In the genomic region with DNA sequence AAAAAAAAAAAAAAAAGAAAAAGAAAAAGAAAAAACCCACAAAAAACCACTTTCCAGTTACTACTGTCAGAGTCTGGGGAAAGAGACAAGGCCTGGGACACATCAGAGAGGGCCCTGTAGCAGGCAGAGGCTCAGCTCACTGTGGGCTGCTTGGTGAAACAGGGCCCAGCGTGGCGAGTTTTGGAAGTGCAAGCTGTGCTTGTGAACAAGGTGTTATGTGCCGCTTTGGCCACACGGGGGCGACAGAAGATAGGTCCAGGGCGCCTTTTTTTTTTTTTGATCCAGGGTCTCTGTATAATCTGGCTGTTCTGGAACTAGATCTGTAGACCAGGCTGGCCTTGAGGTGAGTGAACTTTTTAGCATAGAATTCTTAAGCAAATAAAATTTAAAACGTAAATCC, we compare ENCODE assay signal across 8 mouse cellular contexts. TPM values are rescaled to one million over a fixed set of nuclear protein-coding genes. Genes with fewer than 3 reads are reported as not detected.
DNase-seq lines count a peak whose midpoint lies in the region; ATAC-seq lines count a peak whose summit lies in the region.

No protein-coding gene starts in this region.

- no peaks in the 10 kb centered on the region for H3K9me3 ChIP-seq in intestine, embryonic 14.5 days (ENCODE audit: control insufficient read depth, low read length)
- no peaks in the 10 kb centered on the region for H3K9me3 ChIP-seq in intestine, embryonic 15.5 days
- H3K9me3 ChIP-seq in limb, embryonic 11.5 days (ENCODE audit: control insufficient read depth, low read length) = no peaks in the 10 kb centered on the region

- peak; percentile 99 for DNase-seq in intestine, embryonic 14.5 days (ENCODE audit: low spot score)
- DNase-seq in forelimb bud, embryonic 11.5 days (ENCODE audit: low read depth, low spot score) = peak; percentile 95
- DNase-seq in induced T-regulatory cell, adult 2 months (ENCODE audit: low read depth) = peak; percentile 97
- peak; percentile 99 for DNase-seq in limb, embryonic 11.5 days (ENCODE audit: low spot score)
- peak; percentile 96 for DNase-seq in splenic B cell, adult 2 months (ENCODE audit: low read depth, low spot score)

- ATAC-seq in intestine, embryonic 14.5 days (replicated peaks; ENCODE audit: low FRiP score, low TSS enrichment, low read depth) = no peak
- ATAC-seq in intestine, embryonic 15.5 days = no peak
- peak; percentile 68; the same call in 1 of the 2 replicates for ATAC-seq in cerebellum, adult (ENCODE audit: insufficient number of reproducible peaks, low FRiP score, low TSS enrichment)
- ATAC-seq in limb, embryonic 11.5 days (ENCODE audit: insufficient number of reproducible peaks, low FRiP score, low TSS enrichment, low read depth) = no peak
- peak; percentile 96 for ATAC-seq in monocyte, adult 5-6 weeks (replicated peaks; ENCODE audit: insufficient number of reproducible peaks, low FRiP score, low TSS enrichment, poor library complexity, severe bottlenecking)

- H3K4me3 ChIP-seq in intestine, embryonic 14.5 days (ENCODE audit: low read depth, low read length) = no peak overlapping the region
- H3K4me3 ChIP-seq in intestine, embryonic 15.5 days (replicated peaks) = no peak overlapping the region
- no peak overlapping the region for H3K4me3 ChIP-seq in limb, embryonic 11.5 days (ENCODE audit: low read depth, low read length)

- no peaks in the 10 kb centered on the region for H3K27me3 ChIP-seq in intestine, embryonic 14.5 days (replicated peaks; ENCODE audit: control insufficient read depth, insufficient read depth, low read length)
- no peaks in the 10 kb centered on the region for H3K27me3 ChIP-seq in intestine, embryonic 15.5 days (replicated peaks)
- H3K27me3 ChIP-seq in limb, embryonic 11.5 days (ENCODE audit: control insufficient read depth, insufficient read depth, low read length) = no peaks in the 10 kb centered on the region
- no peaks in the 10 kb centered on the region for H3K27me3 ChIP-seq in splenic B cell, adult 2 months (ENCODE audit: control insufficient read depth, insufficient read depth, low read length, poor library complexity, severe bottlenecking)

- H3K4me1 ChIP-seq in intestine, embryonic 14.5 days (replicated peaks; ENCODE audit: control insufficient read depth, insufficient read depth, low read length) = peaks cover 2% of the 10 kb centered on the region; the same call in 1 of the 2 replicates
- peaks cover 9% of the 10 kb centered on the region; the same call in 1 of the 2 replicates for H3K4me1 ChIP-seq in intestine, embryonic 15.5 days (replicated peaks)
- peaks cover 5% of the 10 kb centered on the region; the same call in 1 of the 2 replicates for H3K4me1 ChIP-seq in limb, embryonic 11.5 days (ENCODE audit: control insufficient read depth, insufficient read depth, low read length)

- 2% methylated on average over 7 of the region's 7 CpGs for WGBS in intestine, embryonic 14.5 days
- 3% methylated on average over 7 of the region's 7 CpGs for WGBS in intestine, embryonic 15.5 days
- WGBS in limb, embryonic 11.5 days = 2% methylated on average over 7 of the region's 7 CpGs

- peaks cover 17% of the 10 kb centered on the region for H3K36me3 ChIP-seq in intestine, embryonic 14.5 days (ENCODE audit: control insufficient read depth, insufficient read depth, low read length)
- H3K36me3 ChIP-seq in intestine, embryonic 15.5 days = peaks cover 7% of the 10 kb centered on the region
- peaks cover 6% of the 10 kb centered on the region; the same call in 1 of the 2 replicates for H3K36me3 ChIP-seq in limb, embryonic 11.5 days (ENCODE audit: control insufficient read depth, insufficient read depth, low read length)
- H3K36me3 ChIP-seq in splenic B cell, adult 2 months (ENCODE audit: control insufficient read depth, insufficient read depth, low read length, poor library complexity, severe bottlenecking) = no peaks in the 10 kb centered on the region

- H3K27ac ChIP-seq in intestine, embryonic 14.5 days (ENCODE audit: low read depth) = no peak overlapping the region
- no peak overlapping the region for H3K27ac ChIP-seq in intestine, embryonic 15.5 days
- no peak overlapping the region for H3K27ac ChIP-seq in limb, embryonic 11.5 days (replicated peaks; ENCODE audit: low read depth, low read length)

- H3K4me2 ChIP-seq in intestine, embryonic 14.5 days (ENCODE audit: low read length) = no peak overlapping the region
- no peak overlapping the region for H3K4me2 ChIP-seq in intestine, embryonic 15.5 days (replicated peaks)
- no peak overlapping the region for H3K4me2 ChIP-seq in limb, embryonic 11.5 days (ENCODE audit: low read depth, severe bottlenecking)

- H3K9ac ChIP-seq in intestine, embryonic 14.5 days (ENCODE audit: low read length) = no peak overlapping the region
- H3K9ac ChIP-seq in intestine, embryonic 15.5 days = no peak overlapping the region
- H3K9ac ChIP-seq in limb, embryonic 11.5 days (ENCODE audit: low read length) = no peak overlapping the region

RNA-seq across cellular contexts. Expression of gene Mex3d, which starts 11.3 kb away (rescaled TPM):
- polyA plus RNA-seq in intestine, embryonic 14.5 days (2014; fragmentation: Nextera tagmentation; extraction: Ambion mirVana) = 5.3 and 6.7 TPM in 2 replicates
- 5.5 and 6.9 TPM in 2 replicates for polyA plus RNA-seq in intestine, embryonic 15.5 days (2015; fragmentation: Nextera tagmentation; extraction: Ambion mirVana)
- polyA plus RNA-seq in limb, embryonic 11.5 days (2014; fragmentation: Nextera tagmentation; extraction: Ambion mirVana) = 9.8 and 10.4 TPM in 2 replicates
- total RNA-seq in monocyte, adult 5-6 weeks (2017) = 4.1 to 5.3 TPM (median 5.2 TPM) in 3 replicates

RNA-seq across cellular contexts. Expression of gene Plk5, which starts 19.9 kb away (rescaled TPM):
- 0.22 and 0.32 TPM in 2 replicates for polyA plus RNA-seq in intestine, embryonic 14.5 days (2014; fragmentation: Nextera tagmentation; extraction: Ambion mirVana)
- polyA plus RNA-seq in intestine, embryonic 15.5 days (2015; fragmentation: Nextera tagmentation; extraction: Ambion mirVana) = 0.32 and 0.63 TPM in 2 replicates
- 0.49 and 0.61 TPM in 2 replicates for polyA plus RNA-seq in limb, embryonic 11.5 days (2014; fragmentation: Nextera tagmentation; extraction: Ambion mirVana)
- not detected in 3 replicates for total RNA-seq in monocyte, adult 5-6 weeks (2017)

RNA-seq across cellular contexts. Expression of gene Mbd3, which starts 23.2 kb away (rescaled TPM):
- 203 and 206 TPM in 2 replicates for polyA plus RNA-seq in intestine, embryonic 14.5 days (2014; fragmentation: Nextera tagmentation; extraction: Ambion mirVana)
- 180 and 201 TPM in 2 replicates for polyA plus RNA-seq in intestine, embryonic 15.5 days (2015; fragmentation: Nextera tagmentation; extraction: Ambion mirVana)
- polyA plus RNA-seq in limb, embryonic 11.5 days (2014; fragmentation: Nextera tagmentation; extraction: Ambion mirVana) = 302 and 337 TPM in 2 replicates
- total RNA-seq in monocyte, adult 5-6 weeks (2017) = 11.4 to 34.6 TPM (median 18.6 TPM) in 3 replicates

RNA-seq across cellular contexts. Expression of gene Adamtsl5, which starts 27.9 kb away (rescaled TPM):
- polyA plus RNA-seq in intestine, embryonic 14.5 days (2014; fragmentation: Nextera tagmentation; extraction: Ambion mirVana) = 8.1 and 8.7 TPM in 2 replicates
- 19.3 and 20.4 TPM in 2 replicates for polyA plus RNA-seq in intestine, embryonic 15.5 days (2015; fragmentation: Nextera tagmentation; extraction: Ambion mirVana)
- polyA plus RNA-seq in limb, embryonic 11.5 days (2014; fragmentation: Nextera tagmentation; extraction: Ambion mirVana) = 0.28 and 0.41 TPM in 2 replicates
- total RNA-seq in monocyte, adult 5-6 weeks (2017) = 0.10 to 0.43 TPM in 2 of 3 replicates, not detected in the other

RNA-seq across cellular contexts. Expression of gene Uqcr11, which starts 30.5 kb away (rescaled TPM):
- 941 and 1,108 TPM in 2 replicates for polyA plus RNA-seq in intestine, embryonic 14.5 days (2014; fragmentation: Nextera tagmentation; extraction: Ambion mirVana)
- 890 and 1,161 TPM in 2 replicates for polyA plus RNA-seq in intestine, embryonic 15.5 days (2015; fragmentation: Nextera tagmentation; extraction: Ambion mirVana)
- polyA plus RNA-seq in limb, embryonic 11.5 days (2014; fragmentation: Nextera tagmentation; extraction: Ambion mirVana) = 527 and 533 TPM in 2 replicates
- 56.9 to 82.5 TPM (median 76.8 TPM) in 3 replicates for total RNA-seq in monocyte, adult 5-6 weeks (2017)

Comparison
In these comparisons a context has a peak if more than half of its experiments do, and no peak if none do; other contexts are left out.
1. ATAC-seq: peak in cerebellum, adult (single experiment) and monocyte, adult 5-6 weeks (single experiment); none in intestine, embryonic 14.5 days (single experiment), intestine, embryonic 15.5 days (single experiment) and limb, embryonic 11.5 days (single experiment).
2. Peak in every context shown above with its lines, with median percentiles within 50 percentile points of each other: DNase-seq.